ENCODE assay signal across 9 mouse cellular contexts in genomic region chr17:13008528-13008927, GRCm38 (mm10). TPM values are rescaled to one million over a fixed set of nuclear protein-coding genes. Genes with fewer than 3 reads are reported as not detected.
DNase-seq lines count a peak whose midpoint lies in the region; ATAC-seq and TF ChIP-seq lines count a peak whose summit lies in the region.
"Had no signal": no experiment of that assay in that cellular context is flagged by ENCODE, and none has a peak within 500 bp of the region (broad histone marks: within the 10 kb centered on the region; RNA-seq: fewer than 3 reads in every experiment).

No protein-coding gene starts in this region.

- WGBS in forebrain, postnatal 0 days: 1% methylated on average over 10 of the region's 10 CpGs
- WGBS in kidney, adult 2 months: 2% methylated on average over 10 of the region's 10 CpGs
- 3% methylated on average over 10 of the region's 10 CpGs for WGBS in lung, embryonic 15.5 days
- 6% methylated on average over 10 of the region's 10 CpGs for WGBS in stomach, embryonic 14.5 days

- H3K4me1 ChIP-seq in forebrain, postnatal 0 days (ENCODE audit: insufficient read depth): peaks cover 5% of the 10 kb centered on the region; the same call in 1 of the 2 replicates
- H3K4me1 ChIP-seq in kidney, adult 2 months (ENCODE audit: control insufficient read depth, insufficient read depth, low read length): 0 out of 2 replicates have a peak, but pooled peaks cover 3% of the 10 kb centered on the region
- H3K4me1 ChIP-seq in lung, embryonic 15.5 days: peaks cover 12% of the 10 kb centered on the region
- 0 out of 2 replicates have a peak, but pooled peaks cover 7% of the 10 kb centered on the region for H3K4me1 ChIP-seq in stomach, embryonic 14.5 days (ENCODE audit: control insufficient read depth, insufficient read depth, low read length)

- peak overlapping the region; percentile 55 for H3K4me3 ChIP-seq in forebrain, postnatal 0 days (ENCODE audit: low read depth, low read length)
- H3K4me3 ChIP-seq in kidney, adult 2 months (ENCODE audit: insufficient read depth, low read depth, low read length): peak overlapping the region; percentile 92
- peak overlapping the region; percentile 90 for H3K4me3 ChIP-seq in lung, embryonic 15.5 days
- H3K4me3 ChIP-seq in stomach, embryonic 14.5 days (ENCODE audit: low read depth, low read length): peak overlapping the region; percentile 89

- TF ChIP-seq POLR2A in kidney, adult 2 months (IDR thresholded peaks at IDR 0.05; ENCODE audit: low read depth, low read length): no peak

- peaks cover 20% of the 10 kb centered on the region for H3K36me3 ChIP-seq in forebrain, postnatal 0 days (ENCODE audit: insufficient read depth)
- H3K36me3 ChIP-seq in kidney, adult 2 months (ENCODE audit: control insufficient read depth, insufficient read depth, low read length): peaks cover 6% of the 10 kb centered on the region
- peaks cover 26% of the 10 kb centered on the region for H3K36me3 ChIP-seq in lung, embryonic 15.5 days
- H3K36me3 ChIP-seq in stomach, embryonic 14.5 days (ENCODE audit: control insufficient read depth, insufficient read depth, low read length): peaks cover 11% of the 10 kb centered on the region; the same call in 1 of the 2 replicates

- H3K4me2 ChIP-seq in forebrain, postnatal 0 days (ENCODE audit: low read depth): peak overlapping the region; percentile 91
- H3K4me2 ChIP-seq in lung, embryonic 15.5 days: peak overlapping the region; percentile 72
- H3K4me2 ChIP-seq in stomach, embryonic 14.5 days (replicated peaks; ENCODE audit: low read depth, low read length): peak overlapping the region; percentile 81

- H3K27me3 ChIP-seq in forebrain, postnatal 0 days (ENCODE audit: insufficient read depth, low read length): no peaks in the 10 kb centered on the region
- H3K27me3 ChIP-seq in kidney, adult 2 months (replicated peaks; ENCODE audit: control insufficient read depth, insufficient read depth, low read length): no peaks in the 10 kb centered on the region
- H3K27me3 ChIP-seq in lung, embryonic 15.5 days: no peaks in the 10 kb centered on the region
- H3K27me3 ChIP-seq in stomach, embryonic 14.5 days (ENCODE audit: control insufficient read depth, insufficient read depth, low read length): no peaks in the 10 kb centered on the region

- DNase-seq in adrenal gland, adult 2 months: peak; percentile 52
- no peak for DNase-seq in adrenal gland, adult 8-10 months
- peak; percentile 7 for DNase-seq in T-cell, adult 2 months (ENCODE audit: low spot score)
- no peak for DNase-seq in forebrain, postnatal 0 days
- DNase-seq in kidney, adult 2 months: peak; percentile 71
- no peak for DNase-seq in ovary, postnatal 36 days (ENCODE audit: low spot score)

- peak overlapping the region; percentile 84 for H3K27ac ChIP-seq in forebrain, postnatal 0 days (ENCODE audit: low read depth, low read length)
- peak overlapping the region; percentile 95 for H3K27ac ChIP-seq in kidney, adult 2 months (ENCODE audit: insufficient read depth, low read depth, low read length)
- peak overlapping the region; percentile 90; the same call in 1 of the 2 replicates for H3K27ac ChIP-seq in lung, embryonic 15.5 days
- peak overlapping the region; percentile 83 for H3K27ac ChIP-seq in stomach, embryonic 14.5 days (ENCODE audit: low read length)

- no peak for TF ChIP-seq CTCF in forebrain, postnatal 0 days (IDR thresholded peaks at IDR 0.05; ENCODE audit: low read depth)
- no peak for TF ChIP-seq CTCF in kidney, adult 2 months (conservative IDR thresholded peaks at IDR 0.05; ENCODE audit: insufficient read depth, insufficient read length, low read depth, low read length)

- H3K9me3 ChIP-seq in forebrain, postnatal 0 days (ENCODE audit: low read length): no peaks in the 10 kb centered on the region
- H3K9me3 ChIP-seq in lung, embryonic 15.5 days: no peaks in the 10 kb centered on the region
- H3K9me3 ChIP-seq in stomach, embryonic 14.5 days (ENCODE audit: control insufficient read depth, low read depth, low read length): no peaks in the 10 kb centered on the region

- no peak for ATAC-seq in forebrain, postnatal 0 days
- no peak for ATAC-seq in lung, embryonic 15.5 days (ENCODE audit: borderline replicate concordance, extremely low read depth, low FRiP score, low TSS enrichment)
- ATAC-seq in stomach, embryonic 14.5 days (ENCODE audit: insufficient number of reproducible peaks, insufficient read depth, low FRiP score, low read depth): no peak

- peak overlapping the region; percentile 80 for H3K9ac ChIP-seq in forebrain, postnatal 0 days
- H3K9ac ChIP-seq in lung, embryonic 15.5 days: peak overlapping the region; percentile 69
- peak overlapping the region; percentile 58 for H3K9ac ChIP-seq in stomach, embryonic 14.5 days (replicated peaks; ENCODE audit: low read depth, low read length)

RNA-seq across cellular contexts. Expression of gene Sod2, which starts 1.9 kb away (rescaled TPM):
- total RNA-seq in adrenal gland, adult 2 months (2021): 100 to 1,000 TPM; 464 to 485 TPM
- 1,090 and 1,205 TPM in 2 replicates for polyA plus RNA-seq in adrenal gland, adult 2 months (2012; rRNA removed)
- total RNA-seq in adrenal gland, adult 8-10 months (2022): 100 to 1,000 TPM; 251 to 373 (median 320) TPM
- total RNA-seq in forebrain, postnatal 0 days (2014; rRNA removed): 86.7 and 110 TPM in 2 replicates
- 128 and 140 TPM in 2 replicates for polyA plus RNA-seq in forebrain, postnatal 0 days (2015; fragmentation: Nextera tagmentation; extraction: Ambion mirVana)
- 731 and 1,146 TPM in 2 replicates for polyA plus RNA-seq in kidney, adult 2 months (2012; rRNA removed)
- 101 and 106 TPM in 2 replicates for polyA plus RNA-seq in lung, embryonic 15.5 days (2015; fragmentation: Nextera tagmentation; extraction: Ambion mirVana)
- 110 and 125 TPM in 2 replicates for polyA plus RNA-seq in stomach, embryonic 14.5 days (2014; fragmentation: Nextera tagmentation; extraction: Ambion mirVana)

RNA-seq across cellular contexts. Expression of gene Wtap, which starts 14.6 kb away (rescaled TPM):
- 10 to 100 TPM; 54.5 to 60.2 TPM for total RNA-seq in adrenal gland, adult 2 months (2021)
- polyA plus RNA-seq in adrenal gland, adult 2 months (2012; rRNA removed): 12.2 and 12.8 TPM in 2 replicates
- total RNA-seq in adrenal gland, adult 8-10 months (2022): 10 to 100 TPM; 56.8 to 69.3 (median 63.1) TPM
- total RNA-seq in forebrain, postnatal 0 days (2014; rRNA removed): 111 and 116 TPM in 2 replicates
- polyA plus RNA-seq in forebrain, postnatal 0 days (2015; fragmentation: Nextera tagmentation; extraction: Ambion mirVana): 148 and 157 TPM in 2 replicates
- polyA plus RNA-seq in kidney, adult 2 months (2012; rRNA removed): 17.3 and 23.9 TPM in 2 replicates
- polyA plus RNA-seq in lung, embryonic 15.5 days (2015; fragmentation: Nextera tagmentation; extraction: Ambion mirVana): 115 and 129 TPM in 2 replicates
- 138 and 146 TPM in 2 replicates for polyA plus RNA-seq in stomach, embryonic 14.5 days (2014; fragmentation: Nextera tagmentation; extraction: Ambion mirVana)

RNA-seq across cellular contexts. Expression of gene Gpr31b, which starts 43.6 kb away (rescaled TPM):
- 1 to 10 TPM in 1 of 2 experiments, under 1 TPM in 1; 0.26 to 1.2 TPM for total RNA-seq in adrenal gland, adult 2 months (2021)
- polyA plus RNA-seq in adrenal gland, adult 2 months (2012; rRNA removed): 0.51 and 1.2 TPM in 2 replicates
- under 1 TPM in 3 of 4 experiments, not detected in 1; 0.51 to 0.92 (median 0.63) TPM for total RNA-seq in adrenal gland, adult 8-10 months (2022)
- total RNA-seq in forebrain, postnatal 0 days (2014; rRNA removed): 1.6 TPM in 1 of 2 replicates, not detected in the other
- not detected in 2 replicates for polyA plus RNA-seq in forebrain, postnatal 0 days (2015; fragmentation: Nextera tagmentation; extraction: Ambion mirVana)
- 0.11 and 0.22 TPM in 2 replicates for polyA plus RNA-seq in kidney, adult 2 months (2012; rRNA removed)
- 0.26 TPM in 1 of 2 replicates, not detected in the other for polyA plus RNA-seq in lung, embryonic 15.5 days (2015; fragmentation: Nextera tagmentation; extraction: Ambion mirVana)
- 0.20 TPM in 1 of 2 replicates, not detected in the other for polyA plus RNA-seq in stomach, embryonic 14.5 days (2014; fragmentation: Nextera tagmentation; extraction: Ambion mirVana)

RNA-seq across cellular contexts. Expression of gene Acat2, which starts 48.0 kb away (rescaled TPM):
- total RNA-seq in adrenal gland, adult 2 months (2021): 100 to 1,000 TPM; 108 to 139 TPM
- polyA plus RNA-seq in adrenal gland, adult 2 months (2012; rRNA removed): 19.4 and 20.3 TPM in 2 replicates
- total RNA-seq in adrenal gland, adult 8-10 months (2022): 10 to 100 TPM; 70.0 to 86.0 (median 80.9) TPM
- total RNA-seq in forebrain, postnatal 0 days (2014; rRNA removed): 228 and 260 TPM in 2 replicates
- polyA plus RNA-seq in forebrain, postnatal 0 days (2015; fragmentation: Nextera tagmentation; extraction: Ambion mirVana): 268 and 278 TPM in 2 replicates
- 44.3 and 54.3 TPM in 2 replicates for polyA plus RNA-seq in kidney, adult 2 months (2012; rRNA removed)
- 116 and 117 TPM in 2 replicates for polyA plus RNA-seq in lung, embryonic 15.5 days (2015; fragmentation: Nextera tagmentation; extraction: Ambion mirVana)
- 90.8 and 97.7 TPM in 2 replicates for polyA plus RNA-seq in stomach, embryonic 14.5 days (2014; fragmentation: Nextera tagmentation; extraction: Ambion mirVana)

RNA-seq across cellular contexts. Expression of gene Tcp10b, which starts 52.4 kb away (rescaled TPM):
- total RNA-seq in adrenal gland, adult 2 months (2021): under 1 TPM; 0.24 to 0.72 TPM
- polyA plus RNA-seq in adrenal gland, adult 2 months (2012; rRNA removed): 0.09 and 0.10 TPM in 2 replicates
- 1 to 10 TPM in 2 of 4 experiments, under 1 TPM in 2; 0.61 to 2.7 (median 1.1) TPM for total RNA-seq in adrenal gland, adult 8-10 months (2022)
- total RNA-seq in forebrain, postnatal 0 days (2014; rRNA removed): 0.33 and 1.2 TPM in 2 replicates
- polyA plus RNA-seq in forebrain, postnatal 0 days (2015; fragmentation: Nextera tagmentation; extraction: Ambion mirVana): 0.20 and 0.29 TPM in 2 replicates
- polyA plus RNA-seq in kidney, adult 2 months (2012; rRNA removed): 0.14 and 0.42 TPM in 2 replicates
- not detected in 2 replicates for polyA plus RNA-seq in lung, embryonic 15.5 days (2015; fragmentation: Nextera tagmentation; extraction: Ambion mirVana)
- 0.14 and 0.22 TPM in 2 replicates for polyA plus RNA-seq in stomach, embryonic 14.5 days (2014; fragmentation: Nextera tagmentation; extraction: Ambion mirVana)
- polyA plus RNA-seq: large intestine, adult 2 months had no signal

Comparison
In these comparisons a context has a peak if more than half of its experiments do, and no peak if none do; other contexts are left out.
1. DNase-seq: peak in adrenal gland, adult 2 months (single experiment), T-cell, adult 2 months (single experiment) and kidney, adult 2 months (single experiment); none in adrenal gland, adult 8-10 months (single experiment), forebrain, postnatal 0 days (single experiment) and ovary, postnatal 36 days (single experiment).
2. Peak in every context shown above with its lines, with median percentiles within 50 percentile points of each other: H3K27ac ChIP-seq, H3K4me2 ChIP-seq, H3K4me3 ChIP-seq and H3K9ac ChIP-seq.